In the genomic region with DNA sequence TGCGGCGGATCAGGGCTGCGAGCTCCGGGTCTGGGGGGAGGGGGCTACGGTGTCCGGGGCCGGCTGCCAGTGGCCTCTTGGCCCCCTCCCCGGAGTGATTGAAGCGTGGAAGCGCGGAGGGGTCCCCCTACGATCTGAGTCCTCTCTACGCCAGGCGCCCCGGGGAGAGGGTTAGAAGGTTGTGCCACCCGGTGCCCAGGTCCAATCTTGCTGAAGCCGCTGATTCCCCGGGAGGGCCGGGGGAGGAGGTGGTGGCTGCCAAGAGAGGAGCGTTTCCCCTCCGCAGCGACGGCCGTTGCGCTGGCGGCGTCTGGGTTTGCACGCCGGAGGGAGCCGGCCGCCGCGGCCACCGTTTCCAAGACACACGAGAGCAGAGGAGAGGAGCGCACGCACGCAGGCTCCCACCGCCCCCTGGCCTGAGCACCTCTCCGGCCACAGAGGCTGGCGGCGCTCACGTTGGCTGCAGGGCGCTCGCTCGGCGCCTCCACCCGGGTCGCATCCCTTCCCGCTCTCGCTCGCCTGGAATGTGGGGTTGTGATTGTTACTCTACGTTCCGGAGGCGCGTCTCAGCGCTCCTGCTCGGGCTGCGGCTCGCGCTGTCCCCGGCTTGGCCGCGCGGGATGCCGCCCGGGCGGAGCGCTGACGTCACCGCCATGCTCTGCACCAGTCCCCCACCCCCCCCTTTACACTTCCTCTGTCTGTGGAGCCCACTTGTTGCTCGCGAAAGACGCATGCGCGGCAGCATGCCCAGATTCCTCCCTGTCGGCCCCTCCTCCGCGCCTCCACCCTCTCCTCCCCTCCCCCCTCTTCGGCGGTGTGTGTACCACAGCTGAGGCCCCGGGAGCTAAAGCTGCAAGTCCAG, we compare ENCODE assay signal across 1 mouse cellular context.
TF ChIP-seq lines count a peak whose summit lies in the region.

A gene (minus strand): TSS at position 602 of the 862 bp plus-strand sequence.

TF ChIP-seq in CH12.LX, 34 proteins besides CTCF, POLR2A, EP300 and RAD21 (continued from another document):
- TF ChIP-seq UBTF (IDR thresholded peaks at IDR 0.05; ENCODE audit: low read depth, low read length): 0 out of 2 replicates have a peak, but pooled peaks have one; percentile 59
- no peak for TF ChIP-seq GABPA (IDR thresholded peaks at IDR 0.05; ENCODE audit: insufficient replicate concordance, low read depth, low read length)
- no peak for TF ChIP-seq E2F4 (IDR thresholded peaks at IDR 0.05; ENCODE audit: insufficient replicate concordance, low read depth, low read length)
- TF ChIP-seq SMC3 (IDR thresholded peaks at IDR 0.05; ENCODE audit: low read depth, low read length): peak; percentile 18; the same call in 1 of the 2 replicates
- no peak; the same call in 1 of the 2 replicates for TF ChIP-seq SIN3A (IDR thresholded peaks at IDR 0.05; ENCODE audit: low read length)
- no peak for TF ChIP-seq PAX5 (IDR thresholded peaks at IDR 0.05; ENCODE audit: low read length)
- 0 out of 2 replicates have a peak, but pooled peaks have one; percentile 47 for TF ChIP-seq KAT2A (IDR thresholded peaks at IDR 0.05; ENCODE audit: insufficient replicate concordance, low read length)
- TF ChIP-seq USF2 (conservative IDR thresholded peaks at IDR 0.05; ENCODE audit: low read depth, low read length): no peak
- TF ChIP-seq MEF2A (IDR thresholded peaks at IDR 0.05; ENCODE audit: borderline replicate concordance, low read depth, low read length): peak; percentile 76; the same call in 1 of the 2 replicates
- no peak for TF ChIP-seq RCOR1 (conservative IDR thresholded peaks at IDR 0.05; ENCODE audit: low read depth, low read length)
- TF ChIP-seq USF1 (IDR thresholded peaks at IDR 0.05; ENCODE audit: low read depth, low read length): no peak
- TF ChIP-seq CHD1 (IDR thresholded peaks at IDR 0.05; ENCODE audit: low read depth, low read length): 0 out of 2 replicates have a peak, but pooled peaks have one; percentile 28
- TF ChIP-seq ZC3H11A (IDR thresholded peaks at IDR 0.05; ENCODE audit: low read depth, low read length): no peak
- peak; percentile 89 for TF ChIP-seq NRF1 (IDR thresholded peaks at IDR 0.05; ENCODE audit: low read depth, low read length)
- peak; percentile 68; the same call in 1 of the 2 replicates for TF ChIP-seq MYC (IDR thresholded peaks at IDR 0.05; ENCODE audit: low read depth, low read length)
- no peak for TF ChIP-seq MAFK (IDR thresholded peaks at IDR 0.05; ENCODE audit: insufficient replicate concordance, low read length)
- TF ChIP-seq JUND (conservative IDR thresholded peaks at IDR 0.05; ENCODE audit: low read depth, low read length): no peak
- TF ChIP-seq MXI1 (IDR thresholded peaks at IDR 0.05; ENCODE audit: low read depth, low read length): peak; percentile 86; the same call in 1 of the 2 replicates
- TF ChIP-seq CHD2 (IDR thresholded peaks at IDR 0.05; ENCODE audit: low read length): peak; percentile 96
- TF ChIP-seq POLR2AphosphoS2 (IDR thresholded peaks at IDR 0.05; ENCODE audit: low read depth, low read length): no peak
- TF ChIP-seq ELF1 (IDR thresholded peaks at IDR 0.05; ENCODE audit: low read depth, low read length): peak; percentile 86
- TF ChIP-seq HCFC1 (IDR thresholded peaks at IDR 0.05; ENCODE audit: low read depth, low read length): peak; percentile 69
- 0 out of 2 replicates have a peak, but pooled peaks have one; percentile 9 for TF ChIP-seq ZNF384 (IDR thresholded peaks at IDR 0.05; ENCODE audit: low read depth, low read length)
